Mouse (Mus musculus) forebrain, embryonic 14.5 days (tissue): Measurements from ENCODE around the gene Birc6. TPM values are rescaled to one million over a fixed set of nuclear protein-coding genes. Genes with fewer than 3 reads are reported as not detected.

Source experiments
- ATAC-seq: fragments of 200-750 bp; cut with Nextera tagmentation; 2 replicates; pipeline ENCODE4 v1.8.0; 2017; ENCODE audit warnings: mild to moderate bottlenecking, moderate library complexity
- DNase-seq: peaks from one replicate; pipeline ENCODE4 v3.0.0-alpha.2; 2015; ENCODE audit warnings: low spot score
- H3K27ac ChIP-seq: fragments of 300-500 bp; sonication (generic); 2 replicates; pipeline ENCODE4 v1.5.1; 2014; ENCODE audit warnings: low read depth, mild to moderate bottlenecking, control low read depth, low read length, moderate library complexity
- H3K27me3 ChIP-seq: fragments of 300-500 bp; sonication (generic); replicated peaks from 2 replicates; pipeline ENCODE4 v1.6.1; 2014; ENCODE audit warnings: low read length, control low read depth, mixed read lengths; ENCODE audit not compliant: control insufficient read depth, insufficient read depth
- H3K36me3 ChIP-seq: fragments of 300-500 bp; sonication (generic); 2 replicates; pipeline ENCODE4 v1.6.1; 2014; ENCODE audit warnings: low read length, control low read depth; ENCODE audit not compliant: control insufficient read depth, insufficient read depth
- H3K4me1 ChIP-seq: fragments of 300-500 bp; sonication (generic); 2 replicates; pipeline ENCODE4 v1.6.1; 2014; ENCODE audit warnings: antibody characterized with exemption, low read length, control low read depth; ENCODE audit not compliant: control insufficient read depth, insufficient read depth
- H3K4me2 ChIP-seq: fragments of 300-500 bp; sonication (generic); 2 replicates; pipeline ENCODE4 v1.6.1; 2014; ENCODE audit warnings: mild to moderate bottlenecking, control low read depth, low read length
- H3K4me3 ChIP-seq: fragments of 300-500 bp; sonication (generic); 2 replicates; pipeline ENCODE4 v1.5.1; 2014; ENCODE audit warnings: low read depth, low read length, control low read depth
- H3K9ac ChIP-seq: fragments of 300-500 bp; sonication (generic); 2 replicates; pipeline ENCODE4 v1.6.1; 2014; ENCODE audit warnings: mild to moderate bottlenecking, low read length, control low read depth, moderate library complexity
- H3K9me3 ChIP-seq: fragments of 300-500 bp; sonication (generic); replicated peaks from 2 replicates; pipeline ENCODE4 v1.6.1; 2016; ENCODE audit warnings: low read length, control low read depth, mixed read lengths; ENCODE audit not compliant: control insufficient read depth
- WGBS: fragments of 180-500 bp; shearing (Covaris S2); extraction: QIAGEN DNeasy Blood & Tissue Kit; methylation state at CpG from one replicate; pipeline ENCODE4 v1.1.7; 2014; 5-methylcytosine and 5-hydroxymethylcytosine counted together
- polyA plus RNA-seq: library from polyadenylated mRNA; unstranded; fragments of >200 nt; fragmentation: Nextera tagmentation; extraction: Ambion mirVana; gene quantifications from 2 replicates; pipeline ENCODE4 v1.2.1, GENCODE M21; 2014

The Birc6 gene
- polyA plus RNA-seq, 1 experiment from 2014 or later: 63.7 TPM

- H3K27me3 ChIP-seq: no peaks in the 10 kb centered on the region
- H3K4me3 ChIP-seq: no peak overlapping the region
- DNase-seq (no peak), ATAC-seq (no peak)
- WGBS: 84% methylated on average over 7 of the region's 7 CpGs
- H3K27ac ChIP-seq: no peak overlapping the region
- no peak overlapping the region for H3K4me2 ChIP-seq
- no peaks in the 10 kb centered on the region for H3K4me1 ChIP-seq
- no peak overlapping the region for H3K9ac ChIP-seq
- no peaks in the 10 kb centered on the region for H3K9me3 ChIP-seq
- 0 out of 2 replicates have a peak, but pooled peaks cover 7% of the 10 kb centered on the region for H3K36me3 ChIP-seq
Observed at GRCm38 (mm10) chr17:74707637-74708152, 179.6 kb downstream of the Birc6 start.

- no peak overlapping the region for H3K4me2 ChIP-seq
- no peak overlapping the region for H3K4me3 ChIP-seq
- H3K9me3 ChIP-seq: no peaks in the 10 kb centered on the region
- no peaks in the 10 kb centered on the region for H3K36me3 ChIP-seq
- H3K27ac ChIP-seq: no peak overlapping the region
- H3K4me1 ChIP-seq: no peaks in the 10 kb centered on the region
- 79% methylated on average over 4 of the region's 4 CpGs for WGBS
- ATAC-seq (no peak), DNase-seq (no peak)
- H3K9ac ChIP-seq: no peak overlapping the region
- H3K27me3 ChIP-seq: no peaks in the 10 kb centered on the region
Observed at GRCm38 (mm10) chr17:74710731-74711130, 182.6 kb downstream of the Birc6 start.

- DNase-seq: no peak
- WGBS: 93% methylated on average over 8 of the region's 8 CpGs
- H3K4me2 ChIP-seq: no peak overlapping the region
Observed at GRCm38 (mm10) chr17:74711627-74712026, 183.5 kb downstream of the Birc6 start.

GRCm38 (mm10) chr17:74715128-74715527, 187.0 kb downstream of the Birc6 start:
- WGBS: 51% methylated on average over 3 of the region's 3 CpGs
- Histone ChIP-seq H3K9me3 (no peaks in the 10 kb centered on the region), H3K4me1 (peaks cover 4% of the 10 kb centered on the region; the same call in 1 of the 2 replicates), H3K9ac (no peak overlapping the region), H3K27ac (no peak overlapping the region), H3K36me3 (no peaks in the 10 kb centered on the region), H3K4me2 (no peak overlapping the region), H3K4me3 (no peak overlapping the region), H3K27me3 (no peaks in the 10 kb centered on the region)
- DNase-seq: no peak
- ATAC-seq: no peak

More at GRCm38 (mm10) chr17:74711627-74712026, 183.5 kb downstream of the Birc6 start:
- no peak overlapping the region for H3K4me3 ChIP-seq
- H3K36me3 ChIP-seq: no peaks in the 10 kb centered on the region
- H3K27me3 ChIP-seq: no peaks in the 10 kb centered on the region
- no peak for ATAC-seq
- no peak overlapping the region for H3K27ac ChIP-seq
- no peak overlapping the region for H3K9ac ChIP-seq
- no peaks in the 10 kb centered on the region for H3K9me3 ChIP-seq
- no peaks in the 10 kb centered on the region for H3K4me1 ChIP-seq

GRCm38 (mm10) chr17:74715724-74716123, 187.6 kb downstream of the Birc6 start:
- Histone ChIP-seq H3K9ac (no peak overlapping the region), H3K4me3 (no peak overlapping the region), H3K36me3 (0 out of 2 replicates have a peak, but pooled peaks cover 2% of the 10 kb centered on the region), H3K27me3 (no peaks in the 10 kb centered on the region), H3K4me1 (peaks cover 4% of the 10 kb centered on the region; the same call in 1 of the 2 replicates), H3K9me3 (no peaks in the 10 kb centered on the region), H3K27ac (no peak overlapping the region), H3K4me2 (no peak overlapping the region)
- DNase-seq (no peak), ATAC-seq (no peak)
- WGBS: 53% methylated on average over 1 of the region's 1 CpGs

- no peaks in the 10 kb centered on the region for H3K9me3 ChIP-seq
- H3K27ac ChIP-seq: no peak overlapping the region
- peaks cover 9% of the 10 kb centered on the region; the same call in 1 of the 2 replicates for H3K36me3 ChIP-seq
- no peaks in the 10 kb centered on the region for H3K27me3 ChIP-seq
- no peak overlapping the region for H3K9ac ChIP-seq
- DNase-seq (no peak), ATAC-seq (no peak)
- 78% methylated on average over 3 of the region's 3 CpGs for WGBS
- peak overlapping the region; percentile 78; the same call in 1 of the 2 replicates for H3K4me3 ChIP-seq
- peaks cover 4% of the 10 kb centered on the region; the same call in 1 of the 2 replicates for H3K4me1 ChIP-seq
- H3K4me2 ChIP-seq: peak overlapping the region; percentile 83; the same call in 1 of the 2 replicates
Observed at GRCm38 (mm10) chr17:74716643-74717042, 188.5 kb downstream of the Birc6 start.

- H3K4me1 ChIP-seq: peaks cover 4% of the 10 kb centered on the region; the same call in 1 of the 2 replicates
- no peak overlapping the region for H3K27ac ChIP-seq
- peak overlapping the region; percentile 70 for H3K9ac ChIP-seq
- ATAC-seq (no peak; the same call in 1 of the 2 replicates), DNase-seq (no peak)
- peak overlapping the region; percentile 83 for H3K4me2 ChIP-seq
- H3K9me3 ChIP-seq: no peaks in the 10 kb centered on the region
- 11% methylated on average over 14 of the region's 14 CpGs for WGBS
- H3K36me3 ChIP-seq: peaks cover 14% of the 10 kb centered on the region
- H3K27me3 ChIP-seq: no peaks in the 10 kb centered on the region
- peak overlapping the region; percentile 78 for H3K4me3 ChIP-seq
Observed at GRCm38 (mm10) chr17:74717091-74717617, 189.1 kb downstream of the Birc6 start.

- Histone ChIP-seq H3K27ac (no peak within 1 kb of the TSS), H3K4me2 (peak within 1 kb of the TSS; percentile 83), H3K27me3 (no peaks in the 10 kb centered on the region), H3K36me3 (peaks cover 15% of the 10 kb centered on the region), H3K9me3 (no peaks in the 10 kb centered on the region), H3K4me3 (peak within 1 kb of the TSS; percentile 78), H3K9ac (peak within 1 kb of the TSS; percentile 70), H3K4me1 (peaks cover 4% of the 10 kb centered on the region; the same call in 1 of the 2 replicates)
- WGBS: 2% methylated on average over 31 of the region's 31 CpGs
- ATAC-seq (peak; percentile 95), DNase-seq (peak; percentile 99)
Observed at GRCm38 (mm10) chr17:74717618-74718151, 189.6 kb downstream of the Birc6 start, which contains the start of gene Ttc27. Gene Ttc27 (plus strand): TSS chr17:74717732.

GRCm38 (mm10) chr17:74732872-74733271, 204.8 kb downstream of the Birc6 start:
- H3K27me3 ChIP-seq: no peaks in the 10 kb centered on the region
- H3K9ac ChIP-seq: no peak overlapping the region
- ATAC-seq: no peak
- no peak overlapping the region for H3K4me3 ChIP-seq
- H3K4me1 ChIP-seq: no peaks in the 10 kb centered on the region
- H3K36me3 ChIP-seq: peaks cover 6% of the 10 kb centered on the region
- H3K27ac ChIP-seq: no peak overlapping the region
- H3K9me3 ChIP-seq: no peaks in the 10 kb centered on the region
- no peak overlapping the region for H3K4me2 ChIP-seq
- DNase-seq: peak; percentile 24
